Mouse (Mus musculus) embryonic stem cell, embryonic (primary cell): ENCODE measurements at regions not wholly inside any gene's neighbourhood (a gene's known extent, or its start where the extent isn't known, plus 50 kb on each side); places are given as distances from the start of the nearest gene placed in this dataset.

Source experiments
- CTCF ChIA-PET, 4 experiments: fragments of 300-600 bp in 2 of 4; fragments of 350-600 bp in 2 of 4; sonication (Branson Sonifier 250); formaldehyde crosslinking; loops; one replicate each; lab custom pipeline; 2022; ENCODE audit warnings: inconsistent platforms in 2 of 4; lab: Charles Lee
- POLR2A ChIA-PET, 4 experiments: fragments of 300-600 bp in 2 of 4; fragments of 350-600 bp in 2 of 4; sonication (Branson Sonifier 250); formaldehyde crosslinking; loops; one replicate each; lab custom pipeline; 2022; ENCODE audit warnings: antibody characterized with exemption in 4 of 4, inconsistent platforms in 1 of 4; lab: Charles Lee

GRCm38 (mm10) chr14:24803001-24803655, 316.2 kb downstream of the Rps24 start:
- CTCF ChIA-PET, result no interaction called here
- POLR2A ChIA-PET, result no interaction called here

- ChIA-PET CTCF (no interaction called here), POLR2A (interaction anchor here in 1 of 4 experiments (0.6 kb wide), 1 partner anchor 124 kb away, joined by 4 read pairs; no protein-coding TSS in a partner anchor)
Observed at GRCm38 (mm10) chr14:24807061-24807460, 320.1 kb downstream of the Rps24 start.

DNA sequence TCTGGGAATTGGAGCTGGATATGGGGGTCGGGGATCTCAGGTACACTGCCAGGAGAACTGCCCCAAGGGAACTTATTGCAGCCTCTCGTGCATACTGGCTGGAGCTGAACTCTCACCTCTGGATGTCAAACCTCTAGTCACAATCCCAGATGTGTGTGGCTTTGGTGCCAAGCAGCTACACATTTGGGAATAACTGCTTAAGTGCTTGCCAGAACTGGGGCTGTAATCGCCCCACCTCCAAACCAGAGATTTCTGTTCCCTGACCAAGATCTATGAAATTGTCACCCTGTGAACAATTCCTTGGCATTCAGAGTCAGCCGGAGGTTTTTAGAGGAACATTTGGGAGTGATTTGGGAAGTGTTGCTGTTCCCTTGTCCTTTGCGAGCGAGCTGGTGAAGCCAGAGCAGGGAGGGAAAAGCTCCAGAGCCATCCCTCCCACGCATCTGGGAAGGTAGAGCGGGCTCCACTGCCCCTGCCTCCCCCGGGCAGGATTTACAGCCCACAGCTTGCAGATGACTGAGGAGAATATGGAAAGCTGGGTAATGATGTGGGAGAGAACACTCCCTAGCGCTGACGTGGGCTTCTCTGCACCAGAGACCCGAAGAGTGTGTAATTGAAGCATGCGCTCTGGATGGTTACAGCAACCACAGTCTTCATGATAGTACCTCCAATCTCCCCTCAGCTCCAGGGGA, 336.1 kb downstream of the Rps24 start:
- CTCF ChIA-PET, result no interaction called here
- POLR2A ChIA-PET, result no interaction called here

DNA sequence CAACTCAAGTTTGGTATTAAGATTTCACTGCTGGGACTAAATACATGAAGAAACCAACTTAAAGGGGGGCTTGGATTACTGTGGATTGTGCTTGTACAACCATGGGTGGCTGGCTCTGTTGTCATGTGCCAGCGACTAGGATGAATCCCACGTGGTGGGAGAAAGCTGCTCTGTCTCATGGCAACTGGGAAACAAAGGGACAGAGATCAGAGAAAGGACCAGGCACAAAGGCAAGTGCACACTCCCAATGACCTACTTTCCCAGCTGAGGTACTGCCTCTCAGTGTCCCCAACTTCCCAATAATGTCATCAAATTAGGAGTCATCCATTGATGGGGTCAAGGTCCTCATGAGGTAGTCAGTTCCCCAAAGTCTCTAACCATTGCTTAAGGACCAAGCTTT, 337.4 kb downstream of the Rps24 start:
- ChIA-PET CTCF (no interaction called here), POLR2A (interaction anchor here in 1 of 4 experiments (0.6 kb wide), 1 partner anchor 496 kb away, joined by 3 read pairs; no protein-coding TSS in a partner anchor)

DNA sequence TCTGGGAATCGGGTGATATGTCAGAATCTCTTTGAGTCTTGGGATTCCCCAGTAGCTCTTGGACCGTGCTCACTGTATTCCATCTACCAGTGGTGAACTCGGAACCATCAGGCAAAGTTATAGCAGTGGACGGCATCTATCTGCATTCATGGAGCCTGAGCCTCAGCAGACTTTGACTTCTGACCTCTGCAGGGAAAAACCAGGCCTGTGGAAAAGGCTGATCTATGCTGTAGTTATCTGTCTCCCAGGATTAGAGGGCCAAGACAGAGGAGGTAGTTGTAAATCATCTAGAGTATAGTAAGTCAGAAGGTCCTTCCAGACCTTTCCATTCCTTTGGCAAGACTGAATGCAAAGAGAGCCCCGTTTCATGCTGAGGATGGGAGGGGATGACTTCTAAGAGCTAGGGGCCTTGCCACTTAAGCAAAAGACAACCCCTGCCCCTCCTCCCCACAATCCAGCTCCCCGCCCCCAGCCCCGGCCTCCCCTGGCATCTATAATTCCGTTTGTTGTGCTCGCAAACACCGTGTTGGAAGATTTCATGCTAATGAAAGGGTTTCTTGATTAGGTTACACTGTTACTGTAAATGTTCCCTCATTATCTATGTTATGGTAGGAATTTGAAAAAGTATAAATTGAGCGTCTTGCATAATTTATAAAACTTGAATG, 338.9 kb downstream of the Rps24 start:
- POLR2A ChIA-PET, result no interaction called here
- CTCF ChIA-PET, result no interaction called here

- ChIA-PET CTCF (no interaction called here), POLR2A (no interaction called here)
Observed at GRCm38 (mm10) chr14:24826471-24827337, 339.8 kb downstream of the Rps24 start.

DNA sequence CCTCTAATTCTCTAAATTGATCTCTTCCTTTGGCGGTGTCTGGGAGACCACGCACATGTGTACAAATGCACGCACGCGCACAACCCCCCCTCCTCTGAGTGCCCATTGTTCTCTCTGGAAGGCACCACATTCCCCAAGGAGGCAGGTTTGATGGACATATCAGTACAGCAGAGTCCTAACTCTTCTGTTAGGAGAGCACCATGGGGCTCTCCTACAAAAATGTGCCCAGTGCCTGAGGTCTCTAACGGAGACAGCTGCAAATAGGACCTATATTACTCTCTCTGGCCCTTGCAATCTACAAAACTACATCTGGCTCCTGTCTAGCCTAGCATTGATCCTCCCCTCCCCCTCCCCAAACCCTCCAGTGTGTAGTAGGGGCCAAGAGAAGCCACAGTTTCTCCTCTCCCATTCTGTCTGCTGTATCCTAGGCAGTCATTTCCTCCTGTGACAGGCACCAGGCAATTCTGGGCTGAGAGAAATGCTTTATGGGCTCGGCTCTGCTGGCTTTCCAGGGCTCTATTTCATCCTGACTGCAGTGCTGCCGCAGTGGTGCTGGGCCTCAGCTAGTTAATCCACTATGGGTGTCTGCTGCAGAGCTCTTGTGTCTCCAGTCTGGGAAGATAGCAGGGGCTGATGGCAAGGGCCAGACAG, 340.6 kb downstream of the Rps24 start:
- ChIA-PET POLR2A (no interaction called here), CTCF (no interaction called here)

DNA sequence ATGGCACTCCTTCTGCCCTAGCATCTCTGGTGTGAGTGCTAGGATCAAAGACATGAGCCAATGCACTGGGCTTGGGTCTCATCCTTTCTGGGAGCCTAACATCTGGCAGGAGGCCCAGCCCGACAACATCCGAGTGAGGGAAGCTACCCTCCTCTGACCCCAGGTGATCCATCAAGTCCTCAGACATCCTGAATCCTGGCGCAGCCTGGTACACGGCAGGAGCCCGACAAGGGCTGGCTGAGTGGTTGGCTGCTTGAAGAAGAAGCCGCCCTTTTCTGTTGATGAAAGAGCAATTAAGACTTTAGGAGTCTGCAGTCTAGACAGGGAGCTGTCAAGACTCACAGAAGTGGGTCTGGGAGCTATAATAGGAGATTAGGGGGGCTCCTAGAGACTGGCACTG, 342.1 kb downstream of the Rps24 start:
- POLR2A ChIA-PET, result no interaction called here
- CTCF ChIA-PET, result no interaction called here

DNA sequence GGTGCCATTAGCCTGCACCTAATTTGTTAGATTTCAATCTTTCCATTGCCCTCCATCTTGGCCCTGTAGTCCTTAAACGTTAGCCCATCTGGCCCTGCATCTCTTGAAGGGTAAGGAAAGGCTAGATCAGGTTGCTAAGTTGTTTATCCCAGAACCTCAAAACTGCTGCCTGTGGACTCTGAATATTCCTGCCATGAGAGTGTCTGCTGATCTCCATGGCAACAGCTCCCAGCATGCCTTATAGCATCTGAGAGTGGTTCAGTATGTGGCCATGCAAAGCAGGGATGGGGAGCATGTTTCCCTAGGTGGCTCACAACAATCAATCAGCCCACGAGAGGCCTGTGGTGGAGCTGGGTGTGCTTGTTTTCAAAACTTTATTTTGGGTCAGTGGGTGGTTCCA, 346.3 kb downstream of the Rps24 start:
- ChIA-PET POLR2A (interaction anchor here in 1 of 4 experiments (1.0 kb wide), 1 partner anchor 29 kb away, joined by 3 read pairs; no protein-coding TSS in a partner anchor), CTCF (no interaction called here)

DNA sequence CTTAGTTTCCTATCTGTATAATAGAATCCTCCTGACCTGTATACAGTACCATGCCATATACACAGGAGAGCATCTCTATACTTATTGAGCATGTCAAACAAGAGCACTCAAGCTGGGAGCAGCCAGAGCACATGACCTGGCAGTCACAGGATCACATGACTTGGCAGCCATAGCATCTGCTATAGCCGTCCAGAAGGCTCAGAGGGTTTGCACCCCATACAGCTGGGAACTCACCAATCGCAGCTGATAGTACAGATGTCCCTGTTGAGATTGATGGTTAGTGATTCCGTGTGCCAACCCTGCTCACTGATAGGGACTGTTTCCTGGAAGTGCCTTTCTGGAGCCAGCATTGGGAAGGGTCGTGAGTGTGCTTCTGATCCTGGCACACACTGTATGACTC, 351.3 kb downstream of the Rps24 start:
- CTCF ChIA-PET, result no interaction called here
- POLR2A ChIA-PET, result no interaction called here

DNA sequence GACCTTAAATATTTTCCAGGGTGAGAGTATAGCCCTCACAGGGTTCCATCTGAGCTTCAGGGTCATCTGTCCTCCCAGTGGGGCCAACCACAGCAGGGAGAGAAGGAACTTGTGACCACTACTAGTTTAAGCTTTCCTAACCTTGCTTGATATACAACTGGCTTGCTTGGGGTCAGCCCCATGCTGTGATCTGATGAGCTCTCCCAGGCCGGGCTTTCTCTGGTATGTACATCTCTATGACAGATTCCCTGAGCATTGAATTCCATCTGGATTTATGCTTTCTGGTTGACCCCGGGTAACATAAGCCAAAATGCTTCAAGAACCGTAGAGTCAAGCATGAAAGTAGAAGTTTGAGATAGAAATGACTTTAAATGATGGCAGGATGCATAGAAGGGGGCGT, 352.1 kb downstream of the Rps24 start:
- ChIA-PET POLR2A (no interaction called here), CTCF (no interaction called here)

GRCm38 (mm10) chr14:24841715-24842496, 355.0 kb downstream of the Rps24 start:
- POLR2A ChIA-PET, result no interaction called here

GRCm38 (mm10) chr14:24843626-24844025, 356.7 kb downstream of the Rps24 start:
- POLR2A ChIA-PET, result no interaction called here
- CTCF ChIA-PET, result no interaction called here

More at GRCm38 (mm10) chr14:24841715-24842496, 355.0 kb downstream of the Rps24 start:
- CTCF ChIA-PET, result interaction anchor here in 1 of 4 experiments (0.7 kb wide), 1 partner anchor 75 kb away, joined by 3 read pairs; no protein-coding TSS in a partner anchor

GRCm38 (mm10) chr14:24850491-24850890, 363.6 kb downstream of the Rps24 start:
- CTCF ChIA-PET, result no interaction called here
- POLR2A ChIA-PET, result no interaction called here

GRCm38 (mm10) chr14:24854459-24854858, 367.5 kb downstream of the Rps24 start:
- CTCF ChIA-PET, result interaction anchor here in 1 of 4 experiments (0.6 kb wide), 1 partner anchor 344 kb away, joined by 3 read pairs; no protein-coding TSS in a partner anchor
- POLR2A ChIA-PET, result no interaction called here

DNA sequence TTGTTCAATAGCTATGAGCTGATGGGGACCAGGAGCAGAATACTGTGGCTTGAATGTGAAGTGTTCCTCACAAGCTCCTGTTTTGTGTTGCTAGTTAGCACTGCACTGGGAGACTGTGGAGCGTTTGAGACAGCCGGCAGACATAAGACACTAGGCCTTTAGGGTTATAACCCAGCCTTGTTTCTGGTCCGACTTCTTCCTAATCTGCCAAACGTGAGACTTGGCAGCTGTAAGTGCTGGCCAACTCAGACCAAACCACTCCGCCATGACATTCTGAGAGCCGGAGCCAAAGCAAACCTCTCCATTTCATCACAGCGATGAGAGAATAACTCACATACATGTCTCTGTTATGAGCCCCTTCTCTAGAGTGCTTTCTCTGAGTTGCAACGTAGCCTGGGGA, 375.2 kb downstream of the Rps24 start:
- ChIA-PET CTCF (interaction anchor here in 2 of 4 experiments (0.6 to 0.7 kb wide), 3 partner anchors 76 to 1034 kb away, joined by 4 to 7 read pairs (median 4); no protein-coding TSS in a partner anchor), POLR2A (interaction anchor here in 1 of 4 experiments (1.2 kb wide), 1 partner anchor 29 kb away, joined by 3 read pairs; no protein-coding TSS in a partner anchor)

- POLR2A ChIA-PET, result interaction anchor here in 1 of 4 experiments (1.2 to 1.3 kb wide), 2 partner anchors 9 to 29 kb away, joined by 3 read pairs; no protein-coding TSS in a partner anchor
- CTCF ChIA-PET, result interaction anchor here in 1 of 4 experiments (0.7 kb wide), 1 partner anchor 1034 kb away, joined by 7 read pairs; no protein-coding TSS in a partner anchor
Observed at GRCm38 (mm10) chr14:24862661-24863060, 375.7 kb downstream of the Rps24 start.
